Mouse (Mus musculus): ENCODE results near the gene Pigz. TPM values are rescaled to one million over a fixed set of nuclear protein-coding genes. Genes with fewer than 3 reads are reported as not detected.

Pigz gene
- total and polyA plus RNA-seq, 3 experiments, result 1.7 to 2.9 (median 2.3) TPM

DNA sequence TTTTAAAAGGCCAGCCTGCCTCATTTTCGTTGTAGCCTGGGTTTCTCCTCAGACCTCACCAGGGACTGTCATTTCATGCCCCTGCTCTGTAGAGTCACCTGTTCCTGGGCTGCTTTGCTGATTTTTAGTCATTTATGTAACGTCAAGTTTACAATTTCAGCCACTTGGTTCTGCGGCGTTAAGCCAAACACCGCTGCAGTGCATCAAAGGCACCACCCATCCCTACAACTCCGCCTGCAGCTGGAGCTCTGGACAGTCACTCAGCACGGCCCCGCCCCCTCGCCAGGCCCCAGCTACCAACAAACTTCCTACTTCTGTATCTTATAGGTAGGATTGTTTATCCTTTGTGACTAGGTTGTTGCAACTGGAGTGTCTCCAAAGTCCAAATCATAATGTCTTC lies 26.8 kb upstream of the Pigz start:
- Histone ChIP-seq H3K27me3 (ENCODE audit: control insufficient read depth, insufficient read depth, low read length) (no peaks in the 10 kb centered on the region), H3K27ac (no peak overlapping the region), H3K4me3 (no peak overlapping the region), H3K36me3 (ENCODE audit: control insufficient read depth, insufficient read depth, low read length) (no peaks in the 10 kb centered on the region), H3K9ac (ENCODE audit: low read depth, low read length) (no peak overlapping the region), H3K4me1 (ENCODE audit: control insufficient read depth, insufficient read depth, low read length) (peaks cover 1% of the 10 kb centered on the region; the same call in 1 of the 2 replicates), H3K79me2 (replicated peaks; ENCODE audit: control insufficient read depth, insufficient read depth, low read length) (no peaks in the 10 kb centered on the region)
- 18% methylated on average over 9 of the region's 9 CpGs for WGBS
- intact Hi-C loops (cut with DNase I), result no loop called here
- peak; percentile 39 to 46 for DNase-seq
- TF ChIP-seq CTCF (IDR thresholded peaks at IDR 0.05) (no peak), EP300 (IDR thresholded peaks at IDR 0.05; ENCODE audit: insufficient read depth, low read depth, low read length) (no peak), POLR2A (IDR thresholded peaks at IDR 0.05; ENCODE audit: insufficient read depth, low read depth, low read length) (no peak)

DNA sequence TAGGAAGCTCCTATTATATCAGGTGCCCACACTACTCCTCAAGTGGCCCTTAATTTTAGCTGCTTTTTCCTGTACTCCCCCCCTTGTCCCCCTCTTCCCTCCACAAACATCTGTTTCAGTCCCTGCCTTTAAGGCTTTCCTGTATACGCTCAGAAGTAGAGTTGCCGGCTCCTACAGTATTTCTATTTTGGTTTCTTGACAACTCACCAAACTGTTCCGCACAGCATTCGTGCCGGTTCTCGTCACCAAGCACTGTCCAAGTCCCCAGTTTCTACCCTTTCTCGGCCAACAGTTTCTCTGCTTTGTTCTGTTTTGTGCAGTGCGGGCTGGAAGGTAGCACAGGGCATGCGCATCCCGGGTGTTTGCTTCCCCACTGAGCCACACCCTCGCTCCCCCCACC lies 24.7 kb upstream of the Pigz start:
- H3K79me2 ChIP-seq (replicated peaks; ENCODE audit: control insufficient read depth, insufficient read depth, low read length), result no peaks in the 10 kb centered on the region
- no peaks in the 10 kb centered on the region for H3K27me3 ChIP-seq (ENCODE audit: control insufficient read depth, insufficient read depth, low read length)
- H3K36me3 ChIP-seq (ENCODE audit: control insufficient read depth, insufficient read depth, low read length), result no peaks in the 10 kb centered on the region
- intact Hi-C loops (cut with DNase I), result no loop called here
- TF ChIP-seq EP300 (IDR thresholded peaks at IDR 0.05; ENCODE audit: insufficient read depth, low read depth, low read length) (no peak), CTCF (IDR thresholded peaks at IDR 0.05) (no peak), POLR2A (IDR thresholded peaks at IDR 0.05; ENCODE audit: insufficient read depth, low read depth, low read length) (no peak)
- no peak overlapping the region for H3K4me3 ChIP-seq
- WGBS, result 49% methylated on average over 11 of the region's 11 CpGs
- H3K27ac ChIP-seq, result no peak overlapping the region
- no peak overlapping the region for H3K9ac ChIP-seq (ENCODE audit: low read depth, low read length)
- peaks cover 1% of the 10 kb centered on the region; the same call in 1 of the 2 replicates for H3K4me1 ChIP-seq (ENCODE audit: control insufficient read depth, insufficient read depth, low read length)
- DNase-seq, result no peak

DNA sequence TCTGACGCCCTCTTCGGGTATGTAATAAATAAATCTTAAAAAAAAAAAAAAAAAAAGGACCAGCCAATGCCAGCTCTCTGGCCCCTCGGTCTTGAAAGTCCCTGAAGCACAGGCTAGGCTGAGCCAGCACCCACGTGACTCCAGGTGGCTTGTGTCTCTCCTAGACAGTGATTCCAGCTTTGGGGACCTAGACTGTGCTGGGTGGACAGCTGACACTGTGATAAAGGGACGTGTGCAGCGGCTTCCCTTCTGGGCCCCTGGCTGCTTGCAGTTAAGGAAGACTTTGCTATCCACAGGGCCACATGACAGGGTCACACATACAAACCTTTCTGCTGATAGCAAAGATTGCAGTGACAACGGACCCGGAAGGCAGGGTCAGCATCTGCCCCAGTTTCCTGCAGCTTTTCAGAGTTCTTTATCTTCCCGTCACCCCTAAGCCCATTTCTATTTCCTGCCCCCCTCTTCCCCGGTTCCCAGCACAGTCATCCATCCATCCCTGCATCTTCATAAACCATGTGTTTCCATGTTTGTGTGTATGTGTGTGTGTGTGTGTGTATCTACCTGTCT lies 23.3 kb upstream of the Pigz start:
- Histone ChIP-seq H3K27ac (no peak overlapping the region), H3K4me1 (ENCODE audit: control insufficient read depth, insufficient read depth, low read length) (peaks cover 1% of the 10 kb centered on the region; the same call in 1 of the 2 replicates), H3K79me2 (replicated peaks; ENCODE audit: control insufficient read depth, insufficient read depth, low read length) (no peaks in the 10 kb centered on the region), H3K9ac (ENCODE audit: low read depth, low read length) (no peak overlapping the region), H3K27me3 (ENCODE audit: control insufficient read depth, insufficient read depth, low read length) (no peaks in the 10 kb centered on the region), H3K4me3 (no peak overlapping the region), H3K36me3 (ENCODE audit: control insufficient read depth, insufficient read depth, low read length) (no peaks in the 10 kb centered on the region)
- TF ChIP-seq CTCF (IDR thresholded peaks at IDR 0.05) (no peak), EP300 (IDR thresholded peaks at IDR 0.05; ENCODE audit: insufficient read depth, low read depth, low read length) (no peak), POLR2A (IDR thresholded peaks at IDR 0.05; ENCODE audit: insufficient read depth, low read depth, low read length) (no peak)
- WGBS, result 41% methylated on average over 10 of the region's 10 CpGs
- DNase-seq, result no peak
- intact Hi-C loops (cut with DNase I), result no loop called here

DNA sequence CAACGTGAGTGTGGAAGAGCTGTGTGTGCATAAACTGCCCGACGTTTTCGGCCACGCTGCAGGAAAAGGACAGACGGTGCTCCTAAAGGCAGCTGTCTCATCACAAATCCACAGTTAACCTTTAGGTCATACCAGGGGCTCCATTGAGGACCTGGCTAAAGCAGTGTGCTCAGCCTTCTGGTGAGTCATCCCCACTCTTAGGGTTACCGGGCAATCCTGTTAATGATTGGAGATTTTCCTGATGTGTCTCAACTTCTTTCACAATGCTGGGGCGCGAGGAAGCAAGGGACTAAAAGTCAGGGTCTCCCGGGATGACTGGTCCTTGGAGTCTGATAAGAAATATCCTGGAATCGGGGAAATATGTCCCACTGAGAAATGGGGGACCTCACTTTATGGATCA lies 15.9 kb upstream of the Pigz start:
- H3K4me1 ChIP-seq (ENCODE audit: control insufficient read depth, insufficient read depth, low read length), result no peaks in the 10 kb centered on the region
- intact Hi-C loops (cut with DNase I), result loop anchor here (1.0 to 5.0 kb wide), 3 partner anchors 39 to 460 kb away; partner anchors contain the start of gene Meltf
- H3K4me3 ChIP-seq, result no peak overlapping the region
- no peaks in the 10 kb centered on the region for H3K79me2 ChIP-seq (replicated peaks; ENCODE audit: control insufficient read depth, insufficient read depth, low read length)
- no peak for DNase-seq
- 71% methylated on average over 11 of the region's 11 CpGs for WGBS
- TF ChIP-seq POLR2A (IDR thresholded peaks at IDR 0.05; ENCODE audit: insufficient read depth, low read depth, low read length) (no peak), CTCF (IDR thresholded peaks at IDR 0.05) (no peak), EP300 (IDR thresholded peaks at IDR 0.05; ENCODE audit: insufficient read depth, low read depth, low read length) (no peak)
- H3K36me3 ChIP-seq (ENCODE audit: control insufficient read depth, insufficient read depth, low read length), result no peaks in the 10 kb centered on the region
- no peak overlapping the region for H3K9ac ChIP-seq (ENCODE audit: low read depth, low read length)
- no peaks in the 10 kb centered on the region for H3K27me3 ChIP-seq (ENCODE audit: control insufficient read depth, insufficient read depth, low read length)
- H3K27ac ChIP-seq, result no peak overlapping the region

DNA sequence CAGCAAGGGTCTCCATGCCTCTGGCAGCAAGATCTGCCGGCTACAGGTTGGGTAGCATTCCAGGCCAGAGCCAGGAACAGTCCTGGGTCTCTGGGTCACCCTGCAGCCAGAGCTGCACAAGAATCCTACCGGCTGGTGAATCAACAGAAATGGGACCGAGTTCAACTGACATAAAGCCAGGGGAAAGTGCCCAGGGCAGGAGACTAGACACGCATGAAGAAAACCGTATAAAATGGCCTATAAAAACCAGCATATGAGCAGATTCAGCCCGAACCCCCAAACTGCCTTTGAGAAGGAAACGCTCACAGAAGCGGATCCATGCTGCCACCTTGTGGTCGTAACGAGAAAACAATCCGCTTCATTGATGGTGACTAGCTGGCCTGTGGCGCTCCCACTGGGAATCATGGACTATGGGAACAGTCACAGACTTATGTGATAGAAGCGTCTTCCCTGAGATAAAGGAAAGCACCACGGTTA lies 15.4 kb upstream of the Pigz start:
- no peaks in the 10 kb centered on the region for H3K36me3 ChIP-seq (ENCODE audit: control insufficient read depth, insufficient read depth, low read length)
- intact Hi-C loops (cut with DNase I), result loop anchor here (1.0 to 5.0 kb wide), 3 partner anchors 40 to 461 kb away; partner anchors contain the start of gene Meltf
- H3K9ac ChIP-seq (ENCODE audit: low read depth, low read length), result no peak overlapping the region
- no peaks in the 10 kb centered on the region for H3K4me1 ChIP-seq (ENCODE audit: control insufficient read depth, insufficient read depth, low read length)
- WGBS, result 3% methylated on average over 14 of the region's 14 CpGs
- no peaks in the 10 kb centered on the region for H3K27me3 ChIP-seq (ENCODE audit: control insufficient read depth, insufficient read depth, low read length)
- H3K27ac ChIP-seq, result no peak overlapping the region
- H3K4me3 ChIP-seq, result no peak overlapping the region
- DNase-seq, result peak; percentile 60 to 73
- TF ChIP-seq CTCF (IDR thresholded peaks at IDR 0.05) (peak; percentile 97), POLR2A (IDR thresholded peaks at IDR 0.05; ENCODE audit: insufficient read depth, low read depth, low read length) (no peak), EP300 (IDR thresholded peaks at IDR 0.05; ENCODE audit: insufficient read depth, low read depth, low read length) (peak; percentile 67; the same call in 1 of the 2 replicates)
- H3K79me2 ChIP-seq (replicated peaks; ENCODE audit: control insufficient read depth, insufficient read depth, low read length), result no peaks in the 10 kb centered on the region

DNA sequence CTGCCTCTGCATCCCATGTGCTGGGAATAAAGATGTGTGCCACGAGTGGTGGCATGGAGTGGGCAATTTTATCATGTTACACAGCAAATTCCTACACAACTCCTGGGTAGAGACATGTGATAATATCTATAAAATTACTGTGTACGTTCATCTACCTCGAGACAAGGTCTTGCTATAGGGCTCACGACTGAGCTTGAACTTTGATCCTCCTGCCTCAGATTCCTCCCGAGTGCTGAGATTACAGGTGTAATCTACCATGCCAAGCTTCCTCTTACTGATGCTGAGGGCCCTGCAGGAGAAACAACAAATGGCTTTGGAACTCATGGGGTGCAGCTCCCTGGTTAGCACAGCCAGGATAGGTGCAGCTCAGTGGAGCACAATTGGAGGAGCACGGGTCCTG lies 9.3 kb upstream of the Pigz start:
- DNase-seq, result no peak
- intact Hi-C loops (cut with DNase I), result no loop called here
- TF ChIP-seq POLR2A (IDR thresholded peaks at IDR 0.05; ENCODE audit: insufficient read depth, low read depth, low read length) (no peak), CTCF (IDR thresholded peaks at IDR 0.05) (no peak), EP300 (IDR thresholded peaks at IDR 0.05; ENCODE audit: insufficient read depth, low read depth, low read length) (no peak)
- Histone ChIP-seq H3K36me3 (ENCODE audit: control insufficient read depth, insufficient read depth, low read length) (no peaks in the 10 kb centered on the region), H3K27me3 (ENCODE audit: control insufficient read depth, insufficient read depth, low read length) (no peaks in the 10 kb centered on the region), H3K4me3 (no peak overlapping the region), H3K79me2 (replicated peaks; ENCODE audit: control insufficient read depth, insufficient read depth, low read length) (no peaks in the 10 kb centered on the region), H3K4me1 (ENCODE audit: control insufficient read depth, insufficient read depth, low read length) (no peaks in the 10 kb centered on the region), H3K9ac (ENCODE audit: low read depth, low read length) (no peak overlapping the region), H3K27ac (no peak overlapping the region)
- 83% methylated on average over 6 of the region's 6 CpGs for WGBS

All from heart, adult 2 months (tissue).